Mouse (Mus musculus): ENCODE data around the gene Csn1s1.

Csn1s1 gene

GRCm38 (mm10) chr5:87665908-87666307 lies at the start of gene Csn1s1:
Gene Csn1s1, plus strand, starts transcription at chr5:87666208.
- no peak for DNase-seq

DNA sequence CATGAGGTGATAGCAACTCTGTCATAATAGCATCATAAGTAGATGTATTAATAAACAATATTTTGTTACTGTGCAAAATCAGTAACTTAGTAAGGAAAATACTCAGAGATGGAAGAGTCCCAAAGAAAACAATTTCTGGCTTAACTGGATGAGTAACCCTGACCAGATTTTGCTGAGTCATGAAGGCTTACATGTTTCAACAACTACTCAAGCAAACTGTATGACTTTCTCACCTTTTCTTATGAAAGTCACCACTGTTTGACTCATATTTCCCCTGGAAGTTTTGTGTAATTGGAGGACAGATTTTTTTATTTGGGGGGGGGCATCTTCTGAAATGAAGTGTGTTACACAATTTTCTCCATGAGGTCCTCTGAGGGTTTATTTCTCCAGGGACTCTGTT lies 43.3 kb upstream of the Csn1s1 start:
- DNase-seq, result no peak

DNA sequence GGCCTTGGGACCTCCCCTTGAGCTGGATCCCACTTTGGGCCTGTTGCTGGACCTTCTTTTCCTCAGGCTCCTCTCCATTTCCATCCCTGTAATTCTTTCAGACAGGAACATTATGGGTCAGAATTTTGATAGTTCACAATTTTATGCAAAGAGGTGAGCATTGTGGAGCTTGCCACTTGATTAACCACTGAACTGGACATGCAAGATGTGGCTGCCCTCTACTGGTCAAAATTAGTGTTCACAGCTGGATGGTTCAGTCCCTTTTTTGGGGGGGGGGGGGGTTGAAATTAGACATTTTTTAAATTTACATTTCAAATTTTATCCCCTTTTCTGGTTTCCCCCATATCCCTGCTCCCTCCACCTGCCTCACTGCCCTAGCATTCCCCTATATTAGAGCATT lies 23.2 kb upstream of the Csn1s1 start:
- peak; percentile 60 for DNase-seq

DNA sequence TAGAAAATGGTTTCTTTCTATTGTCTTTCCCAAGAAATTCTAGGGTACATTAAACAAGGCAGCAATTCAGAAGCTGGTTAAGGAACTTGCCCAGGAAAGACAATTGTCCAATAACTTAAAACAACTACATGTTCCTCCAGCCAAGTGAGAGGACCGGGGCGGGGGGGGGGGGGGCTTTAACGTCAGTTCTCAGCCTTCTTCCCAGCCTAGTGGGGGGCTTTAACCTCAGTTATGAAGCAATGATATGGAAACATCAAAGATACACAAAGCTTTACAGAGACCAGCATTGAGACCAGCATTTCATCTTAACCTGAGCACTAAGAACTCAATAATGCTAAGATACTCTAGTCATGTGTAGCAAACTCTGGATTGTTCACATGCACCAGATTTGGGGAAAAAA lies 33.5 kb downstream of the Csn1s1 start, which contains the start of gene Csn2:
Gene Csn2, minus strand, starts transcription at position 101 of the 400 bp plus-strand sequence.
- DNase-seq, result no peak

DNA sequence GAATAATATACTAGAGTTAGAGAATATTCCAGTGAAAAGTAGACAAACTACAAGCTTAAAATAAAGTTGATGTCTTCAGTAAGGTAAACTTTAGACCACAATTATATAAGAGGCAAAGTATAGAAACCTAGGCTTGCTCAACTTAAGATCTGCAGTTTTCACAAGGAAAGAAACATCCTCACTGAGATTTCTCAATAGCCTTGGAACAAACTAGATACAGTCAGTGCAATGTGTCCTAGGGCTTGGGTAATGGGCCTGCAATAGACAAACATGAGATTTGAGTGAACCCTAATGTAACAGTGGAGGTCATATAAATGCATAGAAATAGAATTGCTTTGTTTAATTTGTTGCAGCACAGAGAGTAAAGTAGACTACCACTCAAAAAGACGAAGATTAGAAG lies 39.9 kb downstream of the Csn1s1 start:
- DNase-seq, result no peak

All from kidney, postnatal 10 days (tissue).